Mouse (Mus musculus): ENCODE results near the gene Ccdc91.

DNA sequence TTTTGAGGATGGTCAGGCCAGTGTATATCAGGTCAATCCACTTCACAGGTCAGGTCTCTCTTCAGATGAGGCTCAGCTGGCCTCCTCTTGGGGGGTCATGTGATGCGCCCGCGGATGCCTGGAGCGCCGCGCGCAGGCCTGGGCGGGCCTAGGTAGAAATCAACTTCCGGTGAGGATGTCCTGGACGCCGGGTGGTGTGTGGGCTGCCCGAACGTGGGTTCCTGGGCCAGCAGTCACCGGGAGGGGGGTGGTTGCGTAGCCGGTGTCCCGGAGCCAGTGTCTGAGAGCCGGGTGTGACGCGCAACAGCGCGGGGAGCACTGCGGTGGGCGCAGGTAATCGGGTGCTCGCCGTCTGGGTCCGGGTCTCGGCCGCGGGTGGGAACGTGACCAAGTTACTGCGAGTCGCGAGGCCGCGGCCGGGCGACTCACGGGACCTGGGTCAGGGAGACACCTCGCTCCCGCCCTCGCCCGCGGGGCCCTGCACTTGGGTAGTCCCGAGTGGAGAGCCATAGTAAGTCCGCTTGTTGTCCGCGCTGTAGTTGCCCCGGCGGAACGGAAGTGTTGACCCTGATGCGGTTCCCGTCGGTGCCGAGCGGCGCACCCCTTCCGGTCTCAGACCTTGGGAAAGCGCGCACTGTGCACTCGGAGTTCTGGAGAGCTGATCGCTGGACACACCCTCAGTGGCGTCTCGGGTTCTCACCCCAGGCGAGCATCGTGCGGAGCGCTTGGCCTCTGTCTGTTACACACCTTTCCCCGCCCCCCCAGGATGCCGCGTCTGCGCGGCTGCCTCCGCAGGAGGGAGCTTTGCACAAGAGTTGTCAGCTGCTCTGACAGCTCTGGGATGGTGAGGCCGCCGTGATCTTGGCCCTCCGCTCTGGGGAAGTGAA is at the start of gene Ccdc91:
- TF ChIP-seq TAL1 (IDR thresholded peaks at IDR 0.05; ENCODE audit: low read length) (no peak), GATA1 (IDR thresholded peaks at IDR 0.05; ENCODE audit: low read length) (no peak)

All from erythroblast, embryonic 14.5 days (primary cell).